ENCODE assay signal across 8 mouse cellular contexts in genomic region chr1:59833723-59834122, GRCm38 (mm10).
DNase-seq lines count a peak whose midpoint lies in the region; ATAC-seq lines count a peak whose summit lies in the region.

No protein-coding gene starts in this region.

- peak; percentile 91 for DNase-seq in heart, adult 11 months
- peak; percentile 7 for DNase-seq in heart, adult 8-10 months (ENCODE audit: low spot score)
- peak; percentile 9 to 12 for DNase-seq in kidney, adult 8-10 months
- DNase-seq in ovary, postnatal 10 days (ENCODE audit: low spot score): no peak
- DNase-seq in cerebellum, postnatal 36 days: no peak

- H3K9me3 ChIP-seq in heart, embryonic 11.5 days (replicated peaks; ENCODE audit: control insufficient read depth, low read length): no peaks in the 10 kb centered on the region
- H3K9me3 ChIP-seq in limb, embryonic 15.5 days: no peaks in the 10 kb centered on the region
- no peaks in the 10 kb centered on the region for H3K9me3 ChIP-seq in neural tube, embryonic 13.5 days

- H3K4me2 ChIP-seq in heart, embryonic 11.5 days: no peak overlapping the region
- H3K4me2 ChIP-seq in limb, embryonic 15.5 days: no peak overlapping the region
- H3K4me2 ChIP-seq in neural tube, embryonic 13.5 days: no peak overlapping the region

- H3K27ac ChIP-seq in heart, embryonic 11.5 days (ENCODE audit: low read depth, low read length): no peak overlapping the region
- H3K27ac ChIP-seq in limb, embryonic 15.5 days: peak overlapping the region; percentile 51; the same call in 1 of the 2 replicates
- H3K27ac ChIP-seq in neural tube, embryonic 13.5 days (replicated peaks): peak overlapping the region; percentile 56; the same call in 1 of the 2 replicates

- no peak overlapping the region for H3K4me3 ChIP-seq in heart, embryonic 11.5 days (ENCODE audit: low read depth, low read length)
- H3K4me3 ChIP-seq in limb, embryonic 15.5 days: no peak overlapping the region
- no peak overlapping the region for H3K4me3 ChIP-seq in neural tube, embryonic 13.5 days

- 0 out of 2 replicates have a peak, but pooled peaks cover 2% of the 10 kb centered on the region for H3K4me1 ChIP-seq in heart, embryonic 11.5 days (ENCODE audit: control insufficient read depth, insufficient read depth, low read length)
- no peaks in the 10 kb centered on the region for H3K4me1 ChIP-seq in limb, embryonic 15.5 days
- peaks cover 3% of the 10 kb centered on the region; the same call in 1 of the 2 replicates for H3K4me1 ChIP-seq in neural tube, embryonic 13.5 days (replicated peaks)

- WGBS in heart, embryonic 11.5 days (ENCODE audit: insufficient replicate concordance): 4% methylated on average over 2 of the region's 2 CpGs
- 4% methylated on average over 2 of the region's 2 CpGs for WGBS in limb, embryonic 15.5 days
- WGBS in neural tube, embryonic 13.5 days: 4% methylated on average over 2 of the region's 2 CpGs

- no peak; the same call in 1 of the 2 replicates for ATAC-seq in heart, embryonic 11.5 days (replicated peaks; ENCODE audit: insufficient number of reproducible peaks, low FRiP score, low TSS enrichment)
- 0 out of 2 replicates have a peak, but pooled peaks have one; percentile 52 for ATAC-seq in limb, embryonic 15.5 days (ENCODE audit: insufficient number of reproducible peaks, low FRiP score, low TSS enrichment, low read depth)
- ATAC-seq in neural tube, embryonic 13.5 days (ENCODE audit: low read depth): peak; percentile 75

- no peak overlapping the region for H3K9ac ChIP-seq in heart, embryonic 11.5 days (ENCODE audit: low read depth, low read length)
- H3K9ac ChIP-seq in limb, embryonic 15.5 days: no peak overlapping the region
- no peak overlapping the region for H3K9ac ChIP-seq in neural tube, embryonic 13.5 days

- H3K27me3 ChIP-seq in heart, embryonic 11.5 days (ENCODE audit: control insufficient read depth, insufficient read depth, low read length): no peaks in the 10 kb centered on the region
- no peaks in the 10 kb centered on the region for H3K27me3 ChIP-seq in limb, embryonic 15.5 days
- H3K27me3 ChIP-seq in neural tube, embryonic 13.5 days: no peaks in the 10 kb centered on the region

- no peaks in the 10 kb centered on the region for H3K36me3 ChIP-seq in heart, embryonic 11.5 days (ENCODE audit: control insufficient read depth, insufficient read depth, low read length)
- no peaks in the 10 kb centered on the region for H3K36me3 ChIP-seq in limb, embryonic 15.5 days
- H3K36me3 ChIP-seq in neural tube, embryonic 13.5 days: no peaks in the 10 kb centered on the region

Comparison
In these comparisons a context has a peak if more than half of its experiments do, and no peak if none do; other contexts are left out.
1. DNase-seq: peak in heart, adult 11 months (single experiment), heart, adult 8-10 months (single experiment) and kidney, adult 8-10 months (2 of 2); none in ovary, postnatal 10 days (single experiment) and cerebellum, postnatal 36 days (0 of 2).